Mouse (Mus musculus): ENCODE measurements at regions not wholly inside any gene's neighbourhood (a gene's known extent, or its start where the extent isn't known, plus 50 kb on each side); places are given as distances from the start of the nearest gene placed in this dataset.
A peak's percentile ranks its signal among the peaks of the same experiment; 100 is the strongest.

- H3K4me2 ChIP-seq = no peak overlapping the region
- 27% methylated on average over 5 of the region's 5 CpGs for WGBS
- H3K4me3 ChIP-seq (replicated peaks) = no peak overlapping the region
- H3K27ac ChIP-seq = no peak overlapping the region
- no peak overlapping the region for H3K9ac ChIP-seq
- ATAC-seq (replicated peaks; ENCODE audit: low FRiP score) = no peak
- H3K36me3 ChIP-seq = no peaks in the 10 kb centered on the region
- no peaks in the 10 kb centered on the region for H3K9me3 ChIP-seq (replicated peaks)
- H3K4me1 ChIP-seq = peaks cover 13% of the 10 kb centered on the region
- H3K27me3 ChIP-seq = 0 out of 2 replicates have a peak, but pooled peaks cover 9% of the 10 kb centered on the region
Observed at GRCm38 (mm10) chr7:73655787-73656423, 84.2 kb upstream of the Fam174b start.

- no peak overlapping the region for H3K4me2 ChIP-seq
- ATAC-seq (replicated peaks; ENCODE audit: low FRiP score) = 0 out of 2 replicates have a peak, but pooled peaks have one; percentile 19
Observed at GRCm38 (mm10) chr7:73654193-73654871, 85.8 kb upstream of the Fam174b start.

GRCm38 (mm10) chr7:73650909-73651308, 89.2 kb upstream of the Fam174b start:
- H3K27me3 ChIP-seq = 0 out of 2 replicates have a peak, but pooled peaks cover 9% of the 10 kb centered on the region
- H3K9ac ChIP-seq = no peak overlapping the region
- H3K4me2 ChIP-seq = no peak overlapping the region
- H3K4me3 ChIP-seq (replicated peaks) = no peak overlapping the region
- H3K27ac ChIP-seq = no peak overlapping the region
- ATAC-seq (replicated peaks; ENCODE audit: low FRiP score) = no peak
- no peaks in the 10 kb centered on the region for H3K36me3 ChIP-seq
- H3K4me1 ChIP-seq = 0 out of 2 replicates have a peak, but pooled peaks cover 3% of the 10 kb centered on the region
- 91% methylated on average over 6 of the region's 6 CpGs for WGBS
- no peaks in the 10 kb centered on the region for H3K9me3 ChIP-seq (replicated peaks)

More at GRCm38 (mm10) chr7:73654193-73654871, 85.8 kb upstream of the Fam174b start:
- Histone ChIP-seq H3K4me1 (peaks cover 13% of the 10 kb centered on the region), H3K9me3 (replicated peaks) (no peaks in the 10 kb centered on the region), H3K4me3 (replicated peaks) (no peak overlapping the region), H3K9ac (no peak overlapping the region), H3K27me3 (0 out of 2 replicates have a peak, but pooled peaks cover 9% of the 10 kb centered on the region), H3K36me3 (no peaks in the 10 kb centered on the region), H3K27ac (no peak overlapping the region)
- 36% methylated on average over 12 of the region's 12 CpGs for WGBS

GRCm38 (mm10) chr7:73648010-73648409, 92.1 kb upstream of the Fam174b start:
- Histone ChIP-seq H3K27ac (no peak overlapping the region), H3K4me3 (replicated peaks) (no peak overlapping the region), H3K9ac (no peak overlapping the region), H3K4me2 (no peak overlapping the region), H3K36me3 (no peaks in the 10 kb centered on the region), H3K4me1 (no peaks in the 10 kb centered on the region), H3K27me3 (no peaks in the 10 kb centered on the region), H3K9me3 (replicated peaks) (no peaks in the 10 kb centered on the region)
- no peak for ATAC-seq (replicated peaks; ENCODE audit: low FRiP score)
- 31% methylated on average over 4 of the region's 4 CpGs for WGBS

- 87% methylated on average over 4 of the region's 4 CpGs for WGBS
- H3K36me3 ChIP-seq = no peaks in the 10 kb centered on the region
- no peak overlapping the region for H3K4me3 ChIP-seq (replicated peaks)
- H3K4me1 ChIP-seq = no peaks in the 10 kb centered on the region
- ATAC-seq (replicated peaks; ENCODE audit: low FRiP score) = no peak
- no peaks in the 10 kb centered on the region for H3K27me3 ChIP-seq
- H3K9me3 ChIP-seq (replicated peaks) = no peaks in the 10 kb centered on the region
- H3K9ac ChIP-seq = no peak overlapping the region
- H3K27ac ChIP-seq = no peak overlapping the region
- H3K4me2 ChIP-seq = no peak overlapping the region
Observed at GRCm38 (mm10) chr7:73647140-73647539, 93.0 kb upstream of the Fam174b start.

GRCm38 (mm10) chr7:73646711-73647110, 93.4 kb upstream of the Fam174b start:
- WGBS = 69% methylated on average over 5 of the region's 5 CpGs
- Histone ChIP-seq H3K9ac (no peak overlapping the region), H3K4me2 (no peak overlapping the region), H3K36me3 (no peaks in the 10 kb centered on the region), H3K9me3 (replicated peaks) (no peaks in the 10 kb centered on the region), H3K27me3 (no peaks in the 10 kb centered on the region), H3K27ac (no peak overlapping the region), H3K4me1 (no peaks in the 10 kb centered on the region), H3K4me3 (replicated peaks) (no peak overlapping the region)
- ATAC-seq (replicated peaks; ENCODE audit: low FRiP score) = no peak

- Histone ChIP-seq H3K9me3 (replicated peaks) (no peaks in the 10 kb centered on the region), H3K27ac (no peak overlapping the region), H3K4me3 (replicated peaks) (no peak overlapping the region), H3K36me3 (no peaks in the 10 kb centered on the region), H3K4me2 (no peak overlapping the region), H3K9ac (no peak overlapping the region), H3K27me3 (no peaks in the 10 kb centered on the region), H3K4me1 (no peaks in the 10 kb centered on the region)
- ATAC-seq (replicated peaks; ENCODE audit: low FRiP score) = no peak
- 61% methylated on average over 4 of the region's 4 CpGs for WGBS
Observed at GRCm38 (mm10) chr7:73644362-73644904, 95.7 kb upstream of the Fam174b start.

GRCm38 (mm10) chr7:73643993-73644335, 96.1 kb upstream of the Fam174b start:
- no peaks in the 10 kb centered on the region for H3K27me3 ChIP-seq
- no peak overlapping the region for H3K4me3 ChIP-seq (replicated peaks)
- no peak overlapping the region for H3K4me2 ChIP-seq
- no peak overlapping the region for H3K27ac ChIP-seq
- no peaks in the 10 kb centered on the region for H3K4me1 ChIP-seq
- 66% methylated on average over 10 of the region's 10 CpGs for WGBS
- H3K9ac ChIP-seq = no peak overlapping the region
- no peaks in the 10 kb centered on the region for H3K36me3 ChIP-seq
- H3K9me3 ChIP-seq (replicated peaks) = no peaks in the 10 kb centered on the region
- no peak for ATAC-seq (replicated peaks; ENCODE audit: low FRiP score)

- no peak overlapping the region for H3K4me2 ChIP-seq
- no peak for ATAC-seq (replicated peaks; ENCODE audit: low FRiP score)
Observed at GRCm38 (mm10) chr7:73643306-73643992, 96.7 kb upstream of the Fam174b start.

GRCm38 (mm10) chr7:73640194-73640593, 98.6 kb upstream of the Chd2 start:
- Histone ChIP-seq H3K27me3 (no peaks in the 10 kb centered on the region), H3K4me1 (no peaks in the 10 kb centered on the region), H3K4me2 (no peak overlapping the region), H3K27ac (no peak overlapping the region), H3K9me3 (replicated peaks) (no peaks in the 10 kb centered on the region), H3K36me3 (no peaks in the 10 kb centered on the region), H3K4me3 (replicated peaks) (no peak overlapping the region), H3K9ac (no peak overlapping the region)
- no peak for ATAC-seq (replicated peaks; ENCODE audit: low FRiP score)
- WGBS = 50% methylated on average over 2 of the region's 2 CpGs

More at GRCm38 (mm10) chr7:73643306-73643992, 96.7 kb upstream of the Fam174b start:
- Histone ChIP-seq H3K9me3 (replicated peaks) (no peaks in the 10 kb centered on the region), H3K4me3 (replicated peaks) (no peak overlapping the region), H3K36me3 (no peaks in the 10 kb centered on the region), H3K27me3 (no peaks in the 10 kb centered on the region), H3K9ac (no peak overlapping the region), H3K4me1 (no peaks in the 10 kb centered on the region), H3K27ac (no peak overlapping the region)
- WGBS = 85% methylated on average over 19 of the region's 19 CpGs

GRCm38 (mm10) chr7:73637810-73638125, 96.1 kb upstream of the Chd2 start:
- Histone ChIP-seq H3K27me3 (no peaks in the 10 kb centered on the region), H3K4me3 (replicated peaks) (no peak overlapping the region), H3K4me1 (no peaks in the 10 kb centered on the region), H3K36me3 (no peaks in the 10 kb centered on the region), H3K9me3 (replicated peaks) (no peaks in the 10 kb centered on the region), H3K4me2 (no peak overlapping the region), H3K9ac (no peak overlapping the region), H3K27ac (no peak overlapping the region)
- 56% methylated on average over 4 of the region's 4 CpGs for WGBS
- no peak for ATAC-seq (replicated peaks; ENCODE audit: low FRiP score)

- no peak for ATAC-seq (replicated peaks; ENCODE audit: low FRiP score)
- Histone ChIP-seq H3K27ac (no peak overlapping the region), H3K4me2 (no peak overlapping the region), H3K4me1 (no peaks in the 10 kb centered on the region), H3K27me3 (no peaks in the 10 kb centered on the region), H3K36me3 (no peaks in the 10 kb centered on the region), H3K4me3 (replicated peaks) (no peak overlapping the region), H3K9me3 (replicated peaks) (no peaks in the 10 kb centered on the region), H3K9ac (no peak overlapping the region)
- WGBS = 65% methylated on average over 5 of the region's 5 CpGs
Observed at GRCm38 (mm10) chr7:73637101-73637809, 95.6 kb upstream of the Chd2 start.
